Mouse (Mus musculus): ENCODE measurements around the gene H2-D1. TPM values are rescaled to one million over a fixed set of nuclear protein-coding genes. Genes with fewer than 3 reads are reported as not detected.
A peak's percentile ranks its signal among the peaks of the same experiment; 100 is the strongest.

H2-D1 gene
- total RNA-seq (2012; rRNA removed): 58.7 and 60.1 TPM in 2 replicates
- 10 to 100 TPM in 1 of 2 experiments, not detected in 1; 97.9 TPM for polyA plus RNA-seq (2012; ENCODE audit: insufficient read depth in 1 of 2, insufficient read length in 2 of 2, low read depth in 1 of 2, low replicate concordance in 2 of 2, missing spikeins in 1 of 2)

GRCm38 (mm10) chr17:35262664-35263522 is at the start of gene H2-D1:
Gene H2-D1, plus strand, starts transcription at chr17:35262730.
- no peaks in the 10 kb centered on the region for H3K9me3 ChIP-seq (replicated peaks; ENCODE audit: insufficient read depth, low read length)
- no peaks in the 10 kb centered on the region for H3K27me3 ChIP-seq (ENCODE audit: control insufficient read depth in 1 of 2, insufficient read depth in 2 of 2, low read length in 2 of 2)
- TF ChIP-seq MAFK (IDR thresholded peaks at IDR 0.05; ENCODE audit: borderline replicate concordance, low read depth, low read length) (no peak), ELF1 (IDR thresholded peaks at IDR 0.05; ENCODE audit: low read depth, low read length) (peak; percentile 82), USF1 (IDR thresholded peaks at IDR 0.05; ENCODE audit: low read depth, low read length) (no peak; the same call in 1 of the 2 replicates), BHLHE40 (IDR thresholded peaks at IDR 0.05; ENCODE audit: borderline replicate concordance, low read depth, low read length) (0 out of 2 replicates have a peak, but pooled peaks have one; percentile 48), SIN3A (IDR thresholded peaks at IDR 0.05; ENCODE audit: low read length) (peak; percentile 84), POLR2AphosphoS2 (IDR thresholded peaks at IDR 0.05; ENCODE audit: low read length) (peak; percentile 96), TBP (IDR thresholded peaks at IDR 0.05; ENCODE audit: low read depth, low read length) (peak; percentile 98), TCF12 (IDR thresholded peaks at IDR 0.05; ENCODE audit: low read depth, low read length) (peak; percentile 61), NRF1 (IDR thresholded peaks at IDR 0.05; ENCODE audit: insufficient read depth, low read depth, low read length, poor library complexity, severe bottlenecking) (peak; percentile 39; the same call in 1 of the 2 replicates), GABPA (IDR thresholded peaks at IDR 0.05; ENCODE audit: low read depth, low read length) (0 out of 2 replicates have a peak, but pooled peaks have one; percentile 42), NELFE (IDR thresholded peaks at IDR 0.05; ENCODE audit: low read depth, low read length) (peak; percentile 99), HCFC1 (IDR thresholded peaks at IDR 0.05; ENCODE audit: low read depth, low read length) (0 out of 2 replicates have a peak, but pooled peaks have one; percentile 57), MXI1 (IDR thresholded peaks at IDR 0.05; ENCODE audit: low read depth, low read length) (peak; percentile 31; the same call in 1 of the 2 replicates), CHD2 (IDR thresholded peaks at IDR 0.05; ENCODE audit: low read length) (peak; percentile 98), POLR2AphosphoS5 (IDR thresholded peaks at IDR 0.05; ENCODE audit: borderline replicate concordance, low read depth, low read length) (peak; percentile 69; the same call in 1 of the 2 replicates), RAD21 (IDR thresholded peaks at IDR 0.05; ENCODE audit: low read depth, low read length) (no peak), ETS1 (IDR thresholded peaks at IDR 0.05; ENCODE audit: low read depth, low read length) (peak; percentile 71), GATA1 (IDR thresholded peaks at IDR 0.05; ENCODE audit: low read depth, low read length) (no peak), ZKSCAN1 (IDR thresholded peaks at IDR 0.05; ENCODE audit: low read depth, low read length) (peak; percentile 71), POLR2A (IDR thresholded peaks at IDR 0.05; ENCODE audit: control insufficient read depth in 1 of 2, insufficient read depth in 1 of 2, low read depth in 1 of 2, low read length in 2 of 2, poor library complexity in 1 of 2) (peak; percentile 95 to 97), JUND (IDR thresholded peaks at IDR 0.05; ENCODE audit: low read depth, low read length) (no peak), CTCF (IDR thresholded peaks at IDR 0.05 in 2 of 3, conservative IDR thresholded peaks at IDR 0.05 in 1 of 3; ENCODE audit: control insufficient read depth in 1 of 3, insufficient read depth in 1 of 3, low read depth in 2 of 3, low read length in 3 of 3, poor library complexity in 1 of 3, severe bottlenecking in 1 of 3) (peak in 1 of 3 experiments; percentile 11; a peak in 1 of 6 replicates), ZNF384 (IDR thresholded peaks at IDR 0.05; ENCODE audit: low read depth, low read length) (no peak), ZMIZ1 (IDR thresholded peaks at IDR 0.05; ENCODE audit: low read depth, low read length) (peak; percentile 98)
- H3K36me3 ChIP-seq (ENCODE audit: control insufficient read depth in 1 of 2, insufficient read depth in 2 of 2, low read length in 2 of 2): peaks cover 0 to 8% of the 10 kb centered on the region in 2 experiments; a peak in 1 of 4 replicates
- H3K4me3 ChIP-seq (ENCODE audit: control insufficient read depth in 1 of 2, insufficient read depth in 1 of 2, low read depth in 2 of 2, low read length in 2 of 2): peak within 1 kb of the TSS; percentile 73 to 83
- H3K9ac ChIP-seq (ENCODE audit: control insufficient read depth, low read depth, low read length, poor library complexity, severe bottlenecking): peak within 1 kb of the TSS; percentile 79
- peak; percentile 99 for DNase-seq (ENCODE audit: low read depth, low spot score)
- H3K4me1 ChIP-seq (ENCODE audit: control insufficient read depth in 1 of 2, insufficient read depth in 2 of 2, low read length in 2 of 2): peaks cover 7 to 15% of the 10 kb centered on the region in 2 experiments
- peak within 1 kb of the TSS; percentile 49 for H3K27ac ChIP-seq (ENCODE audit: control insufficient read depth, low read depth, low read length)
- H3K79me2 ChIP-seq (ENCODE audit: control insufficient read depth, insufficient read depth, low read length, poor library complexity): peaks cover 3% of the 10 kb centered on the region; the same call in 1 of the 2 replicates
